Mouse (Mus musculus): Measurements from ENCODE around the gene Mrps5.

- TF ChIP-seq CTCF (IDR thresholded peaks at IDR 0.05; ENCODE audit: low read depth) (no peak), EP300 (IDR thresholded peaks at IDR 0.05; ENCODE audit: low read depth) (no peak)
These were observed 69.2 kb downstream of the Mrps5 start, which contains the start of gene Mal for GRCm38 (mm10) chr2:127656086-127656720.

Measured in heart, postnatal 0 days (tissue).